Mouse (Mus musculus) left cerebral cortex, postnatal 4 days (tissue): ENCODE results near the gene Eepd1. TPM values are rescaled to one million over a fixed set of nuclear protein-coding genes. Genes with fewer than 3 reads are reported as not detected.

Experiments
- DNase-seq: peaks from one replicate; pipeline ENCODE4 v3.0.0-alpha.2; 2022
- intact Hi-C: fragments of 180-260 bp; cut with DNase I; formaldehyde crosslinking; loops from one replicate; pipeline ENCODE4 v1.15.1; 2025
- total RNA-seq, 2 experiments: library from RNA; stranded (reverse); gene quantifications; 2 replicates each; pipeline ENCODE4 v1.2.3; 2021

Eepd1 gene
- total RNA-seq, 2 experiments from 2014 or later: 17.2 to 17.5 TPM

GRCm38 (mm10) chr9:25487446-25488110, 6.2 kb downstream of the Eepd1 start:
- intact Hi-C loops: no loop called here
- peak; percentile 58 for DNase-seq

GRCm38 (mm10) chr9:25488581-25488980, 7.2 kb downstream of the Eepd1 start:
- no peak for DNase-seq
- intact Hi-C loops: no loop called here

- intact Hi-C loops: no loop called here
These were observed 8.0 kb downstream of the Eepd1 start for GRCm38 (mm10) chr9:25489221-25489960.

GRCm38 (mm10) chr9:25490278-25491145, 9.2 kb downstream of the Eepd1 start:
- peak; percentile 7 for DNase-seq
- intact Hi-C loops: no loop called here

More at GRCm38 (mm10) chr9:25489221-25489960, 8.0 kb downstream of the Eepd1 start:
- DNase-seq: no peak

GRCm38 (mm10) chr9:25493918-25494317, 12.6 kb downstream of the Eepd1 start:
- no peak for DNase-seq
- intact Hi-C loops: no loop called here

- DNase-seq: no peak
- intact Hi-C loops: no loop called here
These were observed 14.3 kb downstream of the Eepd1 start for GRCm38 (mm10) chr9:25495601-25496000.

GRCm38 (mm10) chr9:25496196-25496595, 14.8 kb downstream of the Eepd1 start:
- intact Hi-C loops: no loop called here
- DNase-seq: no peak

DNA sequence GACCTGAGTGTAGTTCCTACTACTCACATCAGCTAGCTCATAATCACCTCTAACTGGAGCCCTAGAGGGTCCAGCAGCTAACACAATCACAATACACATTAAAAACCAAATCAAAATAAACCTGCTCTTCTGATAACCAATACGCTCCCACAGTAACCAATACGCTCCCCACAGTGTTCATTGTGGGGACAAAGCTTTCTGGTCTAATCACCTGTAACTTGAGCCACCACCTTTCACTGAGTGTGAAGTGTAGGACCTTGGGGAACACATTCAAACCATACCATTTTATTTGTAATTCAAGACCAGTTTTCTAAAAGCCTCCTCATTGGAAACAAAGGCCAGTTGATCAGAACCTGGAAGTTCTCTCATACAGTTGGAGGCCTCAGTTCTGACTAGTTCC, 15.4 kb downstream of the Eepd1 start:
- intact Hi-C loops: no loop called here
- DNase-seq: no peak

- intact Hi-C loops: no loop called here
- DNase-seq: no peak
These were observed 17.4 kb downstream of the Eepd1 start for GRCm38 (mm10) chr9:25498770-25499169.

DNA sequence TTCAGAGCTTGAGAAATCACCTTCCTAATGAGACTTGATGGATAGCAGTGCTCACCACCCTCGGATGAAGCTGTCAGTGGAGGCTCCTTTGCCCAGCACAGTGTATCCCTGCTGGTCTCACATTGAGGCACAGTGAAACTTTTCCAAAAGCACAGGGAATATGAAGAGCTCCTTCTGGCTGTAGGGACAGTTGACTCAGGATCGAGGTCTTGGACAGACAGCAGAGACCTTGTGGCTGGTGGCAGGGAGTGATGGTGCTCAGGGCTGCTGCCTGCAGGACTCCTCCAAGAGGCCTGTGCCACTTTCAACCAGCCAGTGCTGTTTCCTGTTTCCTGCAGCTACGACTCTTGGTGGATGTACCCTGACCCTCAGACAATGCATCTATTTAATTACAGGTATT, 18.0 kb downstream of the Eepd1 start:
- no peak for DNase-seq
- intact Hi-C loops: no loop called here

DNA sequence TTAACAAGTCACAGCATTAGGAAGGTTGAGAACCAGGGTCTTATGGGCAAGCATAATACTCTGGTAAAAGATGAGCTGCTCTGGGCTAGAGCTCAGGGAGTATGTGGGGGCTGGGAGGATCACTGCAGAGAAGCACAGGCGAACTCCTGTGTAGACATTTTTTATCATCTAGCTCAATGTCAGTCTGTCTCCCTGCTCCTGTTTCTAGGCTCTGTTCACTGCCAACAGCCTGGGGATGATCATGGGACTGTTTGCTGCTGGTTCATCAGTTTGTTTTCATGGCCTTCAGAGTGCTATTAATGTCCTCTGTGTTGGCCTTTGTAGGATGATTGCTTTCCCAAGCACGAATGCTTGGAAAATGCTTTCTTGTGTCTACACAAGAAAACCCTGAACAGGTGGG, 18.7 kb downstream of the Eepd1 start:
- no peak for DNase-seq
- intact Hi-C loops: no loop called here

- no peak for DNase-seq
- intact Hi-C loops: no loop called here
These were observed 27.5 kb downstream of the Eepd1 start for GRCm38 (mm10) chr9:25508825-25509224.

DNA sequence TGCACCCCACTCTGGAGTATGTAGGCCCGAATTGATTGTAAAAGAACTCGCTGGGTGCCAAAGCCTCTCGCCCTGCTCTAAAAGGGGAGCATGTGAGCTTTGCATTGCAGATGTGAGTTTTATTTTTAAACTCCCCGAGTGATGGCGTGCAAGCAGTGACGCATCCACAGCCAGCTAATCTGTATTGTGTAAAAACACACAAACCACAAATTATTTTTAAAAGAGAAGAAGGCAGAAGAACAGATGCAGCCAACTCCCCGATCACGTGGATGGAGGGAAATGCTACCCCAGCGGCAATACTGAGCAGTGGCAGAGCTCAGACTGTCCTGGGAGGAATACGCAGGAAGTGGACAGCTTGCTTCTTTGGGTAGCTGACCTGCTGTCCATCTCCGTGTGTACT, 29.2 kb downstream of the Eepd1 start:
- no peak for DNase-seq
- intact Hi-C loops: no loop called here

GRCm38 (mm10) chr9:25513050-25513449, 31.7 kb downstream of the Eepd1 start:
- peak; percentile 24 for DNase-seq
- intact Hi-C loops: no loop called here

- intact Hi-C loops: no loop called here
- no peak for DNase-seq
These were observed 32.2 kb downstream of the Eepd1 start for GRCm38 (mm10) chr9:25513556-25513955.

DNA sequence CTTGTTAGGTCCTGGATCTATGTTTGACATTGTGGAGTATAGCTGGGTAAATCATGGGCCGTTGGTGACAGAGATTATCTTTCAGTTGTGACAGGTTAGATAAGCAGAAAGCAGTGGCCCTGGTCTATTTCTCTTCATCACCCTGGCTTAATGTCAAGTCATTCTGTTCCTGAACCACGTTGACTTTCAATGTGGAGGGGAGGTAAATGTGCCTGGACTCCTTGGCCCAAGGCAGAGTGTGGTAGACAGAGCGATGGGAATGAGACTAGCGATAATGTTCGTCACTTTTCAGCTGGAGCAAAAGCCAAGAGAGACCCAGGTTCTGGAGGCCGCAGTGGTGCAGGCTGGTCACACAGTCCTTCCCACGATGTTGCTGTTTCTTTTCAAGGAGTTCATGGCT, 35.3 kb downstream of the Eepd1 start:
- DNase-seq: no peak

DNA sequence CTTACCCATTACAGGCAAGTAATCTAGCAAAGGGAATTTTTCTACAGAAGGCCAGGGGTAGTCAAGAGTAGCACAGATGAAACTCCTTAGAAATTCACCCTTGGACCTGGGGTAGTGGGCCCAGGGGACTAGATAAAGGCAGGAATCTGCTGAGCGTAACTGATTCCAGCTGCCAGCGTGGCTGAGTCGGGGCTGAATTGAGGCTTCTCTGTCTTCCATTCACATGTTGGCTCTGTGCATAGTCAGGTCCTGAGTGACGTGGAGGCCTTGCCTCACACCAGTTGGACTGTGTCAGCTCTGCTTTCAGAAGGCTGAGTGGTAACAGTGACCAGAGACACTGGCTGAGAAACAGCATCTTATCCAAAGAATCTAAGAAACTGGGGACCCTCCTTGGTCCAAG, 36.6 kb downstream of the Eepd1 start:
- DNase-seq: no peak
- intact Hi-C loops: no loop called here

More for the DNA sequence above, 35.3 kb downstream of the Eepd1 start:
- intact Hi-C loops: no loop called here

DNA sequence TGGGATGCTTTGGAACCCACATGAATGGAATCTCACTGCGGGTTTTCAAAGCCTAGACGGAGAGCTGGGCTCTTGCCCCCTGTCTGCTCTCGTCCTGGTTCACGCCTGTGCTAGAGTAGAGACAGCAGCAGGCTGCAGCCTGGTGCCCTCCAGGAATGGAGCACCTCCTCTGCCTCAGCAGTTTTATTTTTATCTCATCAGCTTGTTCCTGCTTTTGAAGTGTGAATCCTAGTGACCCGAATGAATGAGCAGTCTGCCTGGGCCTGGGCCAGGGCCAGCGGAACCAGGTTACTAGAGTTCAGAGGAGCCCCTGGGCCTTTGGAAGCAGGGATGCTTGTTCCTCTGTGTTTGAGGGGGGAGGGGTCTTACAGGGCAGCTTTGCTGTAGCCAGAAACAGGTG, 37.8 kb downstream of the Eepd1 start:
- DNase-seq: peak; percentile 11
- intact Hi-C loops: no loop called here

GRCm38 (mm10) chr9:25520826-25521225, 39.5 kb downstream of the Eepd1 start:
- intact Hi-C loops: no loop called here
- no peak for DNase-seq

GRCm38 (mm10) chr9:25521825-25522224, 40.5 kb downstream of the Eepd1 start:
- intact Hi-C loops: no loop called here
- no peak for DNase-seq

DNA sequence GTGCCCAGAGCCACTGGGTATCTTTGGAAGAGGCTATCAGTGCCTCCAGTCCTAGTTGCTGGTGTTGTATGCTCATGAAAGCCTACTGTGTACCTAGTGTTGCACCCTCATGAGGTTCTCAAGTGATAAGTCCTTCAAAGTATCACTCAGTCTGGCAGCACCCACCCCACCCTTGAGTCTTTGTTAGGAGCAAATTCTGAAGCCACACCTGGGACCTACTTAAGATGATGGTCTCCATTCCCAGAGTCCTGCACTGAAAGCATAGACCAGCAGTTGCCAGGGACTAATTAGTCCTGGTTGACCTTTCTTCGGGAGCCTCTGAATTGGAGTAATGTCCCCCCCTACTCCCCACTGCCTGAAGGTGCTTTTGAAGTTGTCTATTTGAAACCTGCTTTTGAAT, 45.2 kb downstream of the Eepd1 start:
- intact Hi-C loops: no loop called here
- DNase-seq: no peak
